Mouse (Mus musculus): ENCODE results near the gene Ascl2.

DNA sequence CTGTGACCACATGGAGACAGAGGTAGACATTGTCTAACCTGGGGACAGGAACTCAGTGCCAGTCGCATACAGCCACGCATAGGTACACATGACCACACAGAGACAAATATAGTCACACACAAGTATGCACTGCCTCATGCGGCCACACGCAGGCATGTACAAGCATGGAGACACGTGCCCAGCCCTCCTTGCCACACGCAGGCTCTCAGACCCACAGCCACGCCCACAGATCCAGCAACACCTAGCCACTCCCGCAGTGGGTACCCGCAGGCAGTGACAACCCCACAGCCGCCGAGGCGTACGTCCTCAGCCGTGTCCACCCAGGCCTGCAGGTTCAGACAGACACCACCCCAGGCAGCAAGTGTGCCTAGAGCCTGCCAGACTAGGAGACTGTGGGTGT, 33.4 kb downstream of the Ascl2 start:
- no peak for TF ChIP-seq FLI1 (IDR thresholded peaks at IDR 0.05; ENCODE audit: low read length)
- TF ChIP-seq GATA1 (IDR thresholded peaks at IDR 0.05; ENCODE audit: borderline replicate concordance, low read length), result no peak

Measured in megakaryocyte, embryonic 14.5 days (primary cell).